Mouse (Mus musculus) hindbrain, embryonic 14.5 days (tissue): ENCODE measurements around the gene Sipa1l2. TPM values are rescaled to one million over a fixed set of nuclear protein-coding genes. Genes with fewer than 3 reads are reported as not detected.
A peak's percentile ranks its signal among the peaks of the same experiment; 100 is the strongest.

Experiments
- ATAC-seq: fragments of 200-750 bp; cut with Nextera tagmentation; 2 replicates; pipeline ENCODE4 v1.8.0; 2017; ENCODE audit warnings: moderate number of reproducible peaks, mild to moderate bottlenecking, moderate TSS enrichment, moderate library complexity; ENCODE audit not compliant: low FRiP score
- DNase-seq: peaks from one replicate; pipeline ENCODE4 v3.0.0-alpha.2; 2015; ENCODE audit warnings: low spot score
- H3K27ac ChIP-seq: fragments of 300-500 bp; sonication (generic); 2 replicates; pipeline ENCODE4 v1.5.1; 2014; ENCODE audit warnings: mild to moderate bottlenecking, moderate library complexity
- H3K27me3 ChIP-seq: fragments of 300-500 bp; sonication (generic); 2 replicates; pipeline ENCODE4 v1.6.1; 2014; ENCODE audit warnings: mild to moderate bottlenecking, low read length, mixed read lengths; ENCODE audit not compliant: control insufficient read depth, insufficient read depth
- H3K36me3 ChIP-seq: fragments of 300-500 bp; sonication (generic); replicated peaks from 2 replicates; pipeline ENCODE4 v1.6.1; 2014; ENCODE audit not compliant: control insufficient read depth, insufficient read depth
- H3K4me1 ChIP-seq: fragments of 300-500 bp; sonication (generic); replicated peaks from 2 replicates; pipeline ENCODE4 v1.6.1; 2014; ENCODE audit warnings: antibody characterized with exemption, low read length, mixed read lengths; ENCODE audit not compliant: control insufficient read depth, insufficient read depth
- H3K4me2 ChIP-seq: fragments of 300-500 bp; sonication (generic); replicated peaks from 2 replicates; pipeline ENCODE4 v1.6.1; 2014; ENCODE audit warnings: mild to moderate bottlenecking, moderate library complexity
- H3K4me3 ChIP-seq: fragments of 300-500 bp; sonication (generic); replicated peaks from 2 replicates; pipeline ENCODE4 v1.5.1; 2014; ENCODE audit warnings: mild to moderate bottlenecking, low read length
- H3K9ac ChIP-seq: fragments of 300-500 bp; sonication (generic); 2 replicates; pipeline ENCODE4 v1.6.1; 2014
- H3K9me3 ChIP-seq: fragments of 300-500 bp; sonication (generic); 2 replicates; pipeline ENCODE4 v1.6.1; 2016; ENCODE audit warnings: low read length; ENCODE audit not compliant: control insufficient read depth
- WGBS: fragments of 180-500 bp; shearing (Covaris S2); extraction: QIAGEN DNeasy Blood & Tissue Kit; methylation state at CpG from one replicate; pipeline ENCODE4 v1.1.7; 2014; 5-methylcytosine and 5-hydroxymethylcytosine counted together
- polyA plus RNA-seq: library from polyadenylated mRNA; unstranded; fragments of >200 nt; fragmentation: Nextera tagmentation; extraction: Ambion mirVana; gene quantifications from 2 replicates; pipeline ENCODE4 v1.2.1, GENCODE M21; 2014

Gene Sipa1l2
- polyA plus RNA-seq, 1 experiment from 2014 or later = 22.1 TPM

DNA sequence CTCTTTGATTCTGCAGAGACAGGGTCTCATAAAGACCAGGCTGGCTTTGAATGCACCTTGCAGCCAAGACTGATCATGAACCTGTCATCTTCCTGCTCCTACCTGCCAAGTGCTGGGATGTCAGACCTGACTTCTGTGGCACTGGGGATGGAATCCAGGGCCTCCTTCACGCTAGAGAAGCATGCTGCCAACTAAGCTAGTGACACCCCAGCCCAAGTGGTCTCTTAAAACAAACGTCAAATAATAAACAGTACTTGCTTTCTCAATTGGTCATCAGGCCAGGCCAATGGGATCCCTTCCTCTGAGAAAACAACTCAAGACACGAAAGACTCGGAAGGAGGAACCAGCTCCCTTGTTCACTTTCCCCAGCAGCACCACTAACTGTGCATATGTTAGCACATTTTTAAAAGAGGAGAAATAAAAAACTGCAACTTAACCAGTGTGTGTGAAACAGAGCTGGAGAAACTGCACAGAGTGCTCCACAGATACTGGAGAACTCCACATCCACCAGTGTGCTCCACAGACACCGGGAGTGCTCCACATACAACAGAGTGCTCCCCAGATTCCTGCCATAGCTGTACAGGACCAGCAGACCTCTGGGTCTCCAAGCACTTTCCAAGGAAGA lies 56.3 kb downstream of the Sipa1l2 start:
- Histone ChIP-seq H3K4me1 (peaks cover 35% of the 10 kb centered on the region), H3K27ac (peak overlapping the region; percentile 29), H3K36me3 (no peaks in the 10 kb centered on the region), H3K9ac (no peak overlapping the region), H3K9me3 (no peaks in the 10 kb centered on the region), H3K4me3 (no peak overlapping the region), H3K27me3 (no peaks in the 10 kb centered on the region), H3K4me2 (no peak overlapping the region)
- DNase-seq = no peak
- WGBS = 62% methylated on average over 5 of the region's 5 CpGs
- ATAC-seq = no peak

DNA sequence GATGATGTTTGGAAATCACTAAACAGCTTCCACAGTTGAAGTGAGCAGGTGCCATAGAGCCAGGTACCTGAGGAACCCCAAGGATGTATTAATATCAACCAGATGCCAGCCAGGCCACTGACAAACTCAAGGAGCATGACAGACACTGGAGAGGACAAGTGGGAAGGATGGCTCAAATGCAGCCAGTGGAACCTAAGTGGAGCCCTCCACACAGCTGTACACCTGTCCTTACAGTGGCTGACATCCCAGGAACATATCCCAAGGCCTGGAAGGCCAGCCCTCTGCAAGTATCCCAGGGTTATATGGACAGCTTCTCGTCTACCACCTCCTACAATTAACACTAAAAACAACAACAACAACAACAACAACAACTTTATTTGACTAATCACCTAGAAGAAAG lies 57.0 kb downstream of the Sipa1l2 start:
- Histone ChIP-seq H3K9me3 (no peaks in the 10 kb centered on the region), H3K4me2 (no peak overlapping the region), H3K9ac (no peak overlapping the region), H3K36me3 (no peaks in the 10 kb centered on the region), H3K27me3 (no peaks in the 10 kb centered on the region), H3K4me1 (peaks cover 40% of the 10 kb centered on the region), H3K27ac (no peak overlapping the region), H3K4me3 (no peak overlapping the region)
- 95% methylated on average over 1 of the region's 1 CpGs for WGBS
- DNase-seq (no peak), ATAC-seq (no peak)

DNA sequence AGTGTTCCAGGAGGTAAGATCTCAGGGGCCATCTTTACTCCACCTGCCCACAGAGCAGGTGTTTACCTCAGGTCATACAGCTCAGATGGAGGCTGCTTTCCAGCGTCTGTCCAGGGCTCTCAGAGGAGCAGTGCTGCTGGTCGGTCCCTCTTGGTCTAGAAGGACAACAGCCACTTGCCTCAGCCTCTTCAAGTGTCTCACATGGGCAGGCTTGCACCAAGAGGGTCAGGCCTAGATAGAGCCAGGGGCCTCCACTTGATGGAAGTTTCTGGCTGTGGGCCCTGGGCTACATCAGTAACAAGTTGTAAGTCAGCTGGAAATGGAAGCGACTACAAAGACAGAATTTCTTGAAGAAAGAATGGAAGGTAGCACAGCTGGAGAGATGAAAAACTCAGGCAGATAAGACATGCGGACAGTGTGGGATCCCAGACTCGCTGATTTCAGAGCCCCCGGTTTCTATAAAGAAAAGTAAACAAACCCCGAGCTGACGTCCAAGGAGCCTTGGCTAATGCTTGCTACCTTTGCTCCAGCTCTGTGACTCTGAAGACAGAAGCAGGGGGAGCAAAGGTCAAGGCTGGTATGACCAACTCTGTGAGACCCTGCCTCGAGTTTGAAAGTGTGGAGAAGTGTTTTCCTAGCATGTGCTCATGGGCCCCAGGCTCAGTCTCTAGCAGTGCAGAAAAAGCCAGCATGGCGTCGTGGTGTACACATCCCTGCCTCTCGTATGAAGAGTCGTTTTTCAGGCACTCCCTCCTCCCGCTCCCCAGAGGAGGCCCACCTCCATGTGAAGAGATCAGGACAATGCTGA lies 58.5 kb downstream of the Sipa1l2 start:
- Histone ChIP-seq H3K9ac (no peak overlapping the region), H3K4me3 (no peak overlapping the region), H3K27me3 (no peaks in the 10 kb centered on the region), H3K9me3 (no peaks in the 10 kb centered on the region), H3K4me1 (peaks cover 45% of the 10 kb centered on the region), H3K27ac (no peak overlapping the region), H3K4me2 (no peak overlapping the region), H3K36me3 (no peaks in the 10 kb centered on the region)
- ATAC-seq (no peak), DNase-seq (no peak)
- 71% methylated on average over 14 of the region's 14 CpGs for WGBS

DNA sequence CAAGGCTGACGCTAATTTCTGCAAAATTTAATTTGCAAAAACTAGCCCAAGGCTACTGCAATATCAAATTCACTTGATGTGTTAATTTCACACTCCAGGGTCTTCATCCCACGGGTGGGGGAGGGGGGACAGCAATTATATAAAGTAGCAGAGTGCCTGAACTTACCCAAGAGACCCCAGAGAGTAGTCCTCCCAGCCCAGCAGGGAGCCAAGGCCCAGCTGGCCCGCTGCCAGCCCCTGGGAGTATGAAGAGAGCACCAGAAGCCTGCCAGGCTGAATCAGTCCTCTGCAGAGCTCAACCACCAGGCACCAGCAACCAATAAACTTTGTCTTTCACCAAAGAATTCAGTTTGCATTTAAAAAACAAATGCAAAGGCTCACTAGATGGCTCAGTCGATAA lies 59.8 kb downstream of the Sipa1l2 start:
- ATAC-seq (peak; percentile 29; the same call in 1 of the 2 replicates), DNase-seq (peak; percentile 72)
- Histone ChIP-seq H3K4me3 (no peak overlapping the region), H3K9ac (no peak overlapping the region), H3K27ac (peak overlapping the region; percentile 33; the same call in 1 of the 2 replicates), H3K4me2 (no peak overlapping the region), H3K9me3 (no peaks in the 10 kb centered on the region), H3K4me1 (peaks cover 55% of the 10 kb centered on the region), H3K27me3 (no peaks in the 10 kb centered on the region), H3K36me3 (no peaks in the 10 kb centered on the region)
- WGBS = 19% methylated on average over 4 of the region's 4 CpGs

DNA sequence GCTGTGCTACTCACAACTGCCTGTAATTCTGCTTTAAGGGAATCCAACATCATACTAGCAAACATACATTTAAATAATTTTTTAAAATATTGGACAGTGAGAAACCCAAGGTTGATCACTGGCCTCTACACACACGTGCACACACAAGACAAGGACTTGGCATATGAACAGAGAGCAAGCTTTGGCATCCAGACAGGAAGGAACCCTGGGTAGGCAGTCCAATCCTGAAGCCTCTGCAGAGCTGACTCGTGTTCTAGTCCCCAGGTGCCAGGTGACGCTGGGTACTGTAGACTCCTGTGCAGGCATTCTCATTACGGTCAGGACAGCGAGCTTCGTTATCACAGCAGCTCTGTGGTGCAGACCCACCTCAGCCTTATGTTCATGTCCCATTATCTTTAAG lies 60.4 kb downstream of the Sipa1l2 start:
- Histone ChIP-seq H3K36me3 (no peaks in the 10 kb centered on the region), H3K4me2 (no peak overlapping the region), H3K4me1 (peaks cover 61% of the 10 kb centered on the region), H3K27ac (peak overlapping the region; percentile 28; the same call in 1 of the 2 replicates), H3K9me3 (no peaks in the 10 kb centered on the region), H3K27me3 (no peaks in the 10 kb centered on the region), H3K9ac (no peak overlapping the region), H3K4me3 (no peak overlapping the region)
- WGBS = 60% methylated on average over 6 of the region's 6 CpGs
- DNase-seq (no peak), ATAC-seq (no peak)

DNA sequence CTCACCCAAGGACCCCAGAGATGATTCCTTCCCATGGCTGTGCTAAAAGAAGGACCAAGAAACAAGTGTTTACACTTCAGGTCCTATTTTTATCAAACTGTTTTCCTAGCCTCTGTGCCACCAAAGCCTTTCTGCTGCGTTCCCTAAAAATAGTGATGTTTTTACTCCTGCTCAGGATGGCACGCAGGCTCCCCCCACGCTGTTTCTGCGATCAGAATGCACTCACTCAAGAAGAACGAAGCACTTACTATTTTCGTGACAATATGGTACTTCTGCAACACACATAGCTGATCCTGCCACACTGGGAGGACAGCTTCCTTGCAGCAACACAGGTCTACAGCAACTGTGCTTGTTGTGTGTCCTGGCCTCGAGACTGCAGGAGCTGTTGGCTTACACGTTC lies 62.3 kb downstream of the Sipa1l2 start:
- ATAC-seq = no peak
- 77% methylated on average over 8 of the region's 8 CpGs for WGBS

DNA sequence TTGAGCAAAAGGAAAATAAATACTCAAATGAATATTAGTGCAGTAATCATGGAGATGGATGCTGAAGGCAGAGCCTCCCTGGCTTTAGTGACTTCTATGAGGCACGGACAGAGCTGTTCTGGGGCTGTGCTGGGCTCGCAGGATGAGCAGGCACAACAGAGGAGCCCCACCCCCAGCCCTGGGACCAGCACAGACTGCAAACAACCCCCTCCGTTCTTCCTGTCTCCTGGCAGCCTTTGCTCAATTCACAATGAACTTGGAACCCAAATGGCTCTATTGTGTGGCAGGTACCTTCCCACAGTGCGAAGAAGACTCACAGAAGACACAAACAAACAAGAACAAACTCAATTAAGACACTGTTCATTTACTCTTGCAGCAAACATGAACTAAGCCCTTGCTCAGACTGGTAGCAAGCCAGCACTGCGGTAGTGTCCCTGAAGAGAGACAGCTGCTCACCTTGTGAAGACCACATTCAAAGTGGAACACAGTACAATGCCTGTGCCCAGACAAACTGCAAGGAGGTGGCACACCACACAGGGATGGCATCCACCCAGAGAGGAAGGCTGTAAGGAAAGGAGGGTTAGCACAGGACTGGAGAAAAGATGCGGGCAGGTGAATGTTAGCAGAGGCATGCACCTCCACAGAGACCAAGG lies 64.9 kb downstream of the Sipa1l2 start:
- H3K9me3 ChIP-seq = no peaks in the 10 kb centered on the region
- no peak overlapping the region for H3K4me2 ChIP-seq
- WGBS = 28% methylated on average over 6 of the region's 6 CpGs
- H3K27ac ChIP-seq = peak overlapping the region; percentile 15; the same call in 1 of the 2 replicates
- no peaks in the 10 kb centered on the region for H3K36me3 ChIP-seq
- H3K27me3 ChIP-seq = no peaks in the 10 kb centered on the region
- no peak overlapping the region for H3K9ac ChIP-seq
- DNase-seq = no peak
- no peak for ATAC-seq
- no peak overlapping the region for H3K4me3 ChIP-seq
- peaks cover 54% of the 10 kb centered on the region for H3K4me1 ChIP-seq

More for the DNA sequence above, 62.3 kb downstream of the Sipa1l2 start:
- Histone ChIP-seq H3K4me2 (no peak overlapping the region), H3K27ac (no peak overlapping the region), H3K9me3 (no peaks in the 10 kb centered on the region), H3K4me3 (no peak overlapping the region), H3K27me3 (no peaks in the 10 kb centered on the region), H3K4me1 (peaks cover 60% of the 10 kb centered on the region), H3K36me3 (no peaks in the 10 kb centered on the region), H3K9ac (no peak overlapping the region)
- no peak for DNase-seq

DNA sequence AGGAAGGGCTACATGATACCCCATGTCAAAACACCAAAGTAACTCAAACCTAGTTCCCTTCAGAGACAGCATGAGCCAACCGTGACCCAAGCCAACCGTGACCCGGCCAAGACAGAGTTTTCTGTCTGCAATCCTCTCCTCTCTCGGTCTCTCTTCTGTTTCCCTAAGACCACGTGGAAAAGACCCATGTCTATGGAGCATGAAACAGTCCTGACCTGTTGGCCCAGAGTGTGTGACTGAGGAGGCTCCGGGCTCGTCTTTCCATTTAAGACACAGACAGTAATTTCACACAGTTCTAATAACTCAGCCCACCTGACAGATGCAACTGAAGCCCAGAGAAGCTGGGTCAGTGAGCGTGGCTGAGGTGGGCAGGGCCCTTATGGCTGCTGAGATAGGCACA lies 65.8 kb downstream of the Sipa1l2 start:
- H3K36me3 ChIP-seq = no peaks in the 10 kb centered on the region
- WGBS = 88% methylated on average over 8 of the region's 8 CpGs
- H3K9me3 ChIP-seq = no peaks in the 10 kb centered on the region
- no peaks in the 10 kb centered on the region for H3K27me3 ChIP-seq
- H3K9ac ChIP-seq = no peak overlapping the region
- H3K4me3 ChIP-seq = no peak overlapping the region
- ATAC-seq (no peak), DNase-seq (no peak)
- peaks cover 45% of the 10 kb centered on the region for H3K4me1 ChIP-seq
- 0 out of 2 replicates have a peak overlapping the region, but pooled peaks have one; percentile 15 for H3K27ac ChIP-seq
- no peak overlapping the region for H3K4me2 ChIP-seq

DNA sequence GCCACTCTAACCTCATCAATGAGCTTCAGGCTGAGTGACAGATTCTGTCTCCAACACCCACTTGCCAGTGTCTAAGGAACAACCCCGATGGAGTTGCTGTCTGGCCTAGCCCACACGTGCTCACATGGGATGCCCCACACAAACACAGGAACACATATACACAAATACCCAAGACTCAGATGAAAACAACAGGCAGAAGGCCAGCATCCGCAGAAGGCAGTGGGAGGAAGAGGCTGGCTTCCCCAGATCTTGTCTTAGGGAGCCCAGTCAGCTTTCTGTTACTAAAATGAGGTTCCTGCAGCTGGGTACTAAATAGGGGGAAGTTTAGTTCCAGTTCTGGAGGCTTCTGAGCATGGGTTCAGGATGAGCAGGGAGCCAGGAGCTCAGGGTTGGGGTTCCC lies 66.8 kb downstream of the Sipa1l2 start:
- Histone ChIP-seq H3K36me3 (no peaks in the 10 kb centered on the region), H3K27ac (no peak overlapping the region), H3K4me2 (no peak overlapping the region), H3K27me3 (no peaks in the 10 kb centered on the region), H3K4me1 (peaks cover 38% of the 10 kb centered on the region), H3K9ac (no peak overlapping the region), H3K9me3 (no peaks in the 10 kb centered on the region), H3K4me3 (no peak overlapping the region)
- DNase-seq (no peak), ATAC-seq (no peak)
- 85% methylated on average over 3 of the region's 3 CpGs for WGBS
